Mouse (Mus musculus) retina, embryonic 14.5 days (tissue): ENCODE data around the gene Gm3164.
"Not testable (repeated sequence)": the region's sequence is repeated elsewhere in the genome, so short reads cannot be mapped to it uniquely, and the experiment has no call there.

Source experiments
- DNase-seq: peaks from one replicate; pipeline ENCODE4 v3.0.0-alpha.2; 2015; ENCODE audit warnings: low spot score

Gm3164 gene

DNA sequence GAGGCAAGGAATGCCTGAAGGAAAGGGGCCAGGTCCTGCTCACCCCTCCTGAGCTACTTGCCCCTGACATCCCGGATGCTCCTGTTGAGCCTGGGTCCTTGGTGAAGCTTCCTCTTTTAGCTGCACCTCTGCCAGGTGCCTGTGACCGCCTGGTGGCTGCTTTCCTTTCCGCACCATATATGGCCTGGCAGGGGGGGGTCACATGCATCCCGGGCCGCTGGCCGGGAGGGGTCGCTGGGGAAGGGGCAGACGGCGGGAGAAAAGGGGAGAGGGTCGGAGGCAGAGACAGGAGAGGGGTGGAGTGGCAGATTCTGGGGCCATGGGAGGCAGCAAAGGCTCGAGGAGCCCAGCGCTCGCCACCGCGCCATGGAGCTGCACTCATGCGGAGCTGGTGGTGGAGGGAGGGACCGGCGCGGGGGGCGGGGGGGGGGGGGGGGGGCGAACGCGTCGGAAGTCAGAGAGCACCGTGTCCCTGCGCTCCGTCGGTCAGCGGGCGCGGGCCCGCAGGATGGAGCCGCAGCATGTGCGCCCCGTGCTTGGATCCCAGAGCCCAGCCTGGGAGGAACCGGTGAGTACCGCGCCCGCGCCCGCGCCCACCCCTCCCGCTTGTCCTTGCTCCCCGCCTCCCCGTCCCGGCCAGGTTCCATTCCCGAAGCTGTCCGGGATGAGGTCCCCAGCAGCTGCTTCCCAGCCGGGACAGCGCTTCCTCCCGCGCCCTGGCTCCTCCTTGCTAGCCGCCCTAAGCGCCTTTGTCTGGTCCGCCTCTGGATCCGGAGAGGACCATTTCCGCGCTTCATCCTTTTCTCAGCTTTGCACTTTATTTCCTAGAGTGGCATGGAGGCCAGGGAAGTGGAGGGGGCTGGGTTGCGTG, at the start of gene Gm3164:
Gene Gm3164 (plus strand): TSS at position 484 of the 871 bp plus-strand sequence.
- not testable (repeated sequence) for DNase-seq

DNA sequence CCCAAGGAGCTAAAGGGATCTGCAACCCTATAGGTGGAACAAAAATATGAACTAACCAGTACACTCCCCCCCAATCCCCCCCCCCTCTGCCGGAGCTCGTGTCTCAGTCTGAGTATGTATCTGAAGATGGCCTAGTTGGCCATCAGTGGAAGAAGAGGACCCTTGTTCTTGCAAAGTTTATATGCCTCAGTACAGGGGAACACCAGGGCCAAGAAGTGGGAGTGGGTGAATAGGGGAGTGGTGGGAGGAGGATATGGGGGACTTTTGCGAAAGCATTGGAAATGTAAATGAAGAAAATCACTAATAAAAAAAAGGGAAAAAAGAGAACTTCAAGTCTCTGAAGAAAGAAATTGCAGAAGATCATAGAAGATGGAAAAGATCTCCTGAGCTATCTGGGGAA, 46.3 kb upstream of the Gm3164 start:
- not testable (repeated sequence) for DNase-seq

DNA sequence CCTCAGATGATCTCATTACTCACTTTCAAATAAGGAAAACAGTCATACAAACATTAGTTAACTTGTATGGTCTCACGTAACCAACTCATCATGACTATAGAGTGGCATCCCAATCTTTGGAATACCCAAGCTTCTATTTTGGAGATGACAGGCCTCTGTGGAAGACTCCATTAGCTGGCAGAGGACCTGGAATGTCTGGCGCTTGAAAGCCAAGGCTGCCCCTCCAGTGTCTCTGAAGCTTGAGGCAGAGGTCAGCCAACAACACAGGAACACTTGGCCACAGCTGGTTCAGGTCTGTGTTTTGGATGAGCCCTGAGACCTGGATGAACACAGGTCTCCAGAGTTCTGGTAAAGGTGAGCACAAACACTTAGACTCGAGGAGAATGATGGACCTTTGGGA, 45.6 kb upstream of the Gm3164 start:
- not testable (repeated sequence) for DNase-seq

DNA sequence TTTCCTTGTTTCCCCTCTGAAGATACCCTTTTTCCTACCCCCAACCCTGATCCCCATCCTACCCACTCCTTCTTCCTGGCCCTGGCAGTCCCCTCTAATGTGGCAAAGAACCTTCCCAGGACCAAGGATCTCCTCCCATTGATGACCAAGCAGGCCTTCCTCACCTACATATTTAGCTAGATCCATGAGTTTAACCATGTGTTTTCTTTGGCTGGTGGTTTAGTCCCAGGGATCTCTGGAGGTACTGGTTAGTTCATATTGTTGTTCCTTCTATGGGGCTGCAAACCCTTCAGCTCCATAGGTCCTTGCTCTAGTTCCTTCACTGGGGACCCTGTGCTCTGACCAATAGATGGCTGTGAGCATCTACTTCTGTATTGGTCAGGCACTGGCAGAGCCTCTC, 37.4 kb upstream of the Gm3164 start:
- DNase-seq: not testable (repeated sequence)

DNA sequence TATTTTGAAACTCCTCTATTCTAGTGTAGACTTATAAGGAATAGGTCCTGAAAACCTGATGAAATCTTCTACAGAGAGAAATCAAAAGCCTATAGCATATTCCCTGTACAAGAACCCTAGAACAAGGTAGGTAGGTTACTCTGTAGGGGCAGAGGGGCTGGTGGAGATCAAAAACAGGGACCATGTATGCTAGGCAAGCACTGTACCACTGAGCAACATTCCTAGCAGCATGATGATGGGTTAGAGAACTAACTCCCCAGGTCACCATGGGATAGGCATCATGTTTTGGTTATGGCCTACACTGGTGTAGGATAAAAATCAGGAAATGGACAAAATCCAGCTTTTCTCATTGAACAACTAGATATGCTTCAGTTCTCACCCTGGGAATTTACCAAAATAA, 29.6 kb upstream of the Gm3164 start:
- not testable (repeated sequence) for DNase-seq

DNA sequence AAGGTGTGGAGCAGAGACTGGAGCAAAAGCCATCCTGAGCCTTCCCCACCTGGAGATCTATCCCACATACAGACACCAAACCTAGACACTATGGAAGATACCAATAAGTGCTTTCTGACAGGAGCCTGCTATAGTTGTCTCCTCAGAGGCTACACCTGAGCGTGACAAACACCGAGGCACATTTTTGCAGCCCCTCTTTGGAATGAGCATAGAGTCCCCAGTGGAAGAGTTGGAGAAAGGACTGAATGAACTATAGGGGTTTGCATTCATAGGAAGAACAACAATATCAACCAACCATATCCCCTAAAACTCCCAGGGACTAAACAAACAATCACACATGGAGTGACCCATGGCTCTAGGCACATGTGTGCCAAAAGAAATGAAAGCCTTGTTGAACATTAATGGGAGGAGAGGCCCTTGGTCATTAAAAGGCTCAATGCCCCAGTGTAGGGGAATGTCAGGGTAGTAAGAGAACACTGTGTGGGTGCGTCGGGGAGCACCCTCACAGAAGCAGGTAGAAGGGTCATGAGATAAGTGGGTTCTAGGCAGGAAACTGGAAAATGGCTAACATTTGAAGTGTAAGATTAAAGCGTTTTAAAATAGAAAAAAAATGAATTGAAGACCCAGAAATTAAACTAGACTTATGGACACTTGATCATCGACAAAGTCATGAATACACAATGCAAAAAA, 22.3 kb upstream of the Gm3164 start:
- DNase-seq: not testable (repeated sequence)

DNA sequence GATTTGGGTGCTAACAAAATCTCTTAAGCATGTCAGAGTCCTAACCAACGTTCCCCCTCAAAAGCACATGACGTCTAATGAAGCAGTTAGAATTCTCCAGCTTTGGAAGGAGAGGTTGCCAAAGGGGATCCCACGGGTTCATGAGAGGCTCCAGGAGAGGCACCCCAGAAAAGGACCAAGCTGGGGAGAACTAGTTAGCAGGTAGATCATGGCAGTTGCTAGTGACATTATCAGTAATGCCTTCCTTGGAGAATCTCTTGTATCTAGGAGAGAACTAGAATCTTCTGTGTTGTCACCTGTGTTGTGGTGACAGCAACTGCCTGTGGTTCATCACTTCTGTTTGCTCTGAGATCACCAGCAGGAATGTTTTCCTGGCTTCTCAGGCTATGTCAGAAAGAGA, 18.0 kb upstream of the Gm3164 start, which contains the start of gene Gm3159:
Gene Gm3159 (plus strand): TSS at position 301 of the 400 bp plus-strand sequence.
- not testable (repeated sequence) for DNase-seq

DNA sequence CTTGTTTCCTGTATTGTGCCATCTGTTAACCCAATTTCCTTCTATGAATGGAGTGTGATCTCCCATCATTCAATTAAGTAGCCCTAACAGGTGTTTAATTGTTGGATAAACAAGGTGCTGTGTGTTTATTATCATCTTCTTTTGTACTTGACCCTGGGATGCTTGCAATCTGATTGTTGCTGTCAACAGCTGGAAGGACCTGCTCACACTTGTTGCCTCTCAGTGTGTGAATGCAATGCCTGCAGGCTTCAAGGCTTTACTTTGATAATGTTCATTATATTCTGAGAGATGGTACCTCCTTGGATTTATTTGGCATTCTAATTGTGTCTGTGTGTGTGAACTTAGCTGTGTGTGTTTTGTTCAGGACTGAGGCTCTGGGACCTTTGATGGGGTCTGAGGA, 16.6 kb upstream of the Gm3164 start:
- DNase-seq: not testable (repeated sequence)

DNA sequence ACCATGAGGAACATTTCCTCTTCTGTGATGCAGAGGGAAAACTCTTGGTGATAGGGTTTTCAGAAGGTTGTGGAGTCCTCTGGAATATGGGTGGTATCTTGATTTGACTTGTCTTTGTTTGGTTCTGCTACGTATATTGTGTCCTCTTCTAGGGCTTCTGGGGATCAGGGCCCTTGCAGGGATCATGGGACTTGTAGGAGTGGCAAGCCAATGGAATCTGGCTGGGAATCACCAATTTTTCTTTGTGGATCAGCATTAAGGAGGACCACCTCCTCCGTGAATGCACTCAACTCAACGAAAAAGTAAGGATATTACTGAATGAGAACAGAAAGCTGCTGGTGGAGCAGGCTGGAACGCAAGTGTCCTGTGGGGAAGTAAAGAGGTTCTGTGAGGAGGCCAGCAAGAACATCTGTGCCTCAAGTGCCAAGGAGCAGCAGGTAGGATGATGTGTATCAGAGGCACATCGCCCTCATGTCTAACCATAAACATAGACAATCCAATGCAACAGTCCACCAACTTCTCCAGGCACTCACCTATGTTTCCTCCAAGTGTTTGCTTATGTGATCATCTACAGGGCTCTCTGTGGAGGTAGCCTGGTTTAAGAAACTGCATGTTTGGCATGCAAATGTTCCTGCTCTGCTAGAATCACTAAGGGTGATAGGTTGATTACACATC, 15.0 kb upstream of the Gm3164 start:
- DNase-seq: not testable (repeated sequence)

DNA sequence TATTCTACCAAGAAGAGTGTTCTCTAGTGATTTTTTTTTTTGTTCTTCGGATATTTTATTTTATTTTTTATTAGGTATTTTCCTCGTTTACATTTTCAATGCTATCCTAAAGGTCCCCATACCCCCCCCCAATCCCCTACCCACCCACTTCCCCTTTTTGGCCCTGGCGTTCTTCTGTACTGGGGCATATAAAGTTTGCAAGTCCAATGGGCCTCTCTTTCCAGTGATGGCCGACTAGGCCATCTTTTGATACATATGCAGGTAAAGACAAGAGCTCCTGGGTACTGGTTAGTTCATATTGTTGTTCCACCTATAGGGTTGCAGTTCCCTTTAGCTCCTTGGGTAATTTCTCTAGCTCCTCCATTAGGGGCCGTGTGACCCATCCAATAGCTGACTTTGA, 14.0 kb upstream of the Gm3164 start:
- not testable (repeated sequence) for DNase-seq

DNA sequence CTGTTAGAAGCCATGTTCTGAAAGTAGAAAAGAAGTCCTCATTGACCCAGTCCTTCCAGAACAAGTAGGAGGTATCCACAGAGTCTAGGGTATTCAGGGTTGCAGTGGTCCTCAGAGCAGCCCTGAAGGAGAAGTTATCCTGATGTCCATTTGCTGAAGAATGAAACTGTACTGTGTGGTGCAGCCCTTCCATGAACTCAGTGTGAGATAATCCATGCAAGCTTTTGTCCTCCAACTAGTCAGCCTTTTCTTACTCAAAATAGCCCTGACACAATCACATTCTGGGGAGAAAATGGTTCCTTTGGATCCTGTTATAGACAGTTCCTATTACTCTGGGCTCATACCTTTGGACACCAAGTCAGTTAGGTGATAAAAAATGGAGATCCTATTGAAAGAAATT, 11.4 kb upstream of the Gm3164 start:
- not testable (repeated sequence) for DNase-seq

DNA sequence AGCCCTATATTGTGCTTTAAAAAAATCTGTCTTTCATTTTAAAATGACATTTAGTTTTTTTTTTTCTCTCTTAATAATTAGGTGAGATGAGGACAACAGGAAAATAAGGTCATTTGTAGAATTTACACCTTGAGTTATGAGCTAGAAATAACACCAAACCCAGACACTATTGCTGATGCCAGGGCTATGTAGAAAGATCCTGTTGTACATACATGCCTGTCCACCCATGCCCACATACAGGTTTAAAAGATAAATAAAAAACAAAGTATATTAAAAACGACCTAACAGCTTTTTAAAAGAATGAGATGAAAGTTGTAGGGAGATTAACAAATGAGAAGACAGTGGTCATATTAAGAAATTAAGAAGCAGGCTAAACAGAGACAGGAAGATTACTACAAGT, 5.3 kb upstream of the Gm3164 start:
- DNase-seq: not testable (repeated sequence)

DNA sequence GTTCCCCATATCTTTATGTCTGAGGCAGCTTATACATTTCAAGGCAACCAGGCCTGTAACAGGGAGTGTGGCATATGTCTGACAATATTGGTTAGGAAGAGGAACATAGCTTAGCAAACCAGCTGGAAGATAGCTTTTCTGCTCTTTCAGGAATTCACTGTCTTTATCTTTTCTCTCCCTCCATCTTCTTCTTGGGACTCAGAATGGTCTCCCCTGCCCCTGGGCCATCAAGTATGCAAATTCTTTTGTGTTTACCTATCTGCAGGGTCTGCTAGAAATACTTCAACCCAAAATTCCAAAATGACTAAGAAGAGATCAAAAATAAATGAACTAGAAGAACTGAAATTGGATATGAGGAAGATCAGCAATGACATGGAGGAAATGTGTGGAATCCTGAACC, 15.4 kb downstream of the Gm3164 start, which contains the start of gene Gm3173:
Gene Gm3173 (plus strand): TSS at position 301 of the 400 bp plus-strand sequence.
- not testable (repeated sequence) for DNase-seq

DNA sequence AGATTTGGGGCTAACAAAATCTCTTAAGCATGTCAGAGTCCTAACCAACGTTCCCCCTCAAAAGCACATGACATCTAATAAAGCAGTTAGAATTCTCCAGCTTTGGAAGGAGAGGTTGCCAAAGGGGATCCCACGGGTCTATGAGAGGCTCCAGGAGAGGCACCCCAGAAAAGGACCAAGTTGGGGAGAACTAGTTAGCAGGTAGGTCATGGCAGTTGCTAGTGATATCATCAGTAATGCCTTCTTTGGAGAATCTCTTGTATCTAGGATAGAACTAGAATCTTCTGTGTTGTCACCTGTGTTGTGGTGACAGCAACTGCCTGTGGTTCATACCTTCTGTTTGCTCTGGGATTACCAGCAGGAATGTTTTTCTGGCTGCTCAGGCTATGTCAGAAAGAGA, 66.2 kb downstream of the Gm3164 start, which contains the start of gene Gm3182:
Gene Gm3182 (plus strand): TSS at position 301 of the 400 bp plus-strand sequence.
- not testable (repeated sequence) for DNase-seq
